Mouse (Mus musculus) small intestine, adult 2 months (tissue): ENCODE results near the gene Gatad2a.

ENCODE experiments used
- CTCF ChIP-seq: fragments of 200-500 bp; IDR thresholded peaks from 2 replicates; pipeline ENCODE4 v1.5.1; 2012; ENCODE audit warnings: low read depth, mild to moderate bottlenecking, control low read depth, inconsistent platforms, low read length, moderate library complexity, mixed read lengths; ENCODE audit not compliant: insufficient replicate concordance, insufficient read length; ENCODE audit errors: extremely low read depth
- POLR2A ChIP-seq: fragments of 200-500 bp; IDR thresholded peaks from 2 replicates; pipeline ENCODE4 v1.6.1; 2012; ENCODE audit warnings: low read depth, mild to moderate bottlenecking, control low read depth, inconsistent platforms, low read length, moderate library complexity

- TF ChIP-seq CTCF (no peak), POLR2A (no peak)
These were observed 114.8 kb downstream of the Gatad2a start for GRCm38 (mm10) chr8:69881261-69881865.
